Mouse (Mus musculus): ENCODE data around the gene Arhgef12.

DNA sequence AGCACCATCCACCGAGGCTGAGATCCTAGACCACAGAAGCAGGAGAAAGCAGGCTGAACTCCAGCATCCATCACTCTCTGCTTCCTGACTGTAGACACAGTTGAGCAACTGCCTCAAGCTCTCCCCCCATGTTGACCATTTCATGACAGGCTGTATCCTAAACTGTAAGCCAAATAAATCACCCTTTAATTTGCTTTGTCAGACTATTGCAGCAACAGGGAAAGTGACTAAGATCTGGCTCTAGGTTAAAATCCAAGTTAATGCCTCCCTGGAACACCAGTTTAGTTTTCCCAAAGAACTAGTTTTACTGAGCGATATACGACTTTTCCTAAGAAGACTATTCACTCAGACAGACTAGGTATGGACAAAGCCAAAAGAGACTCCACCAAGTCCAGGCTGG is 28.3 kb downstream of the Arhgef12 start:
- TF ChIP-seq CTCF (IDR thresholded peaks at IDR 0.05; ENCODE audit: low read depth): no peak
- TF ChIP-seq EP300 (optimal IDR thresholded peaks at IDR 0.05): no peak
